Mouse (Mus musculus) midbrain, embryonic 11.5 days (tissue): ENCODE data around the gene Gm20741. TPM values are rescaled to one million over a fixed set of nuclear protein-coding genes. Genes with fewer than 3 reads are reported as not detected.

Experiments used
- ATAC-seq: fragments of 200-750 bp; cut with Nextera tagmentation; 2 replicates; pipeline ENCODE4 v1.8.0; 2017; ENCODE audit warnings: moderate TSS enrichment, moderate library complexity; ENCODE audit not compliant: low FRiP score
- DNase-seq: peaks from one replicate; pipeline ENCODE4 v3.0.0; 2015; ENCODE audit warnings: low spot score; ENCODE audit errors: missing footprints
- H3K27ac ChIP-seq: fragments of 300-500 bp; sonication (generic); 2 replicates; pipeline ENCODE4 v1.5.1; 2014; ENCODE audit warnings: low read depth, low read length
- H3K27me3 ChIP-seq: fragments of 300-500 bp; sonication (generic); 2 replicates; pipeline ENCODE4 v1.6.1; 2014; ENCODE audit warnings: mild to moderate bottlenecking, low read length, moderate library complexity, mixed read lengths; ENCODE audit not compliant: control insufficient read depth, insufficient read depth
- H3K36me3 ChIP-seq: fragments of 300-500 bp; sonication (generic); 2 replicates; pipeline ENCODE4 v1.6.1; 2014; ENCODE audit warnings: mild to moderate bottlenecking, low read length, moderate library complexity, mixed read lengths; ENCODE audit not compliant: control insufficient read depth, insufficient read depth
- H3K4me1 ChIP-seq: fragments of 300-500 bp; sonication (generic); 2 replicates; pipeline ENCODE4 v1.6.1; 2014; ENCODE audit warnings: low read length; ENCODE audit not compliant: control insufficient read depth, insufficient read depth
- H3K4me2 ChIP-seq: fragments of 300-500 bp; sonication (generic); 2 replicates; pipeline ENCODE4 v1.6.1; 2014; ENCODE audit warnings: mild to moderate bottlenecking, moderate library complexity
- H3K4me3 ChIP-seq: fragments of 300-500 bp; sonication (generic); 2 replicates; pipeline ENCODE4 v1.5.1; 2014; ENCODE audit warnings: low read depth, low read length
- H3K9ac ChIP-seq: fragments of 300-500 bp; sonication (generic); 2 replicates; pipeline ENCODE4 v1.6.1; 2014; ENCODE audit warnings: low read length
- H3K9me3 ChIP-seq: fragments of 300-500 bp; sonication (generic); 2 replicates; pipeline ENCODE4 v1.6.1; 2016; ENCODE audit warnings: low read length; ENCODE audit not compliant: control insufficient read depth
- WGBS: fragments of 180-500 bp; shearing (Covaris S2); extraction: QIAGEN DNeasy Blood & Tissue Kit; methylation state at CpG from one replicate; pipeline ENCODE4 v1.1.7; 2014; 5-methylcytosine and 5-hydroxymethylcytosine counted together
- polyA plus RNA-seq: library from polyadenylated mRNA; unstranded; fragments of >200 nt; fragmentation: Nextera tagmentation; extraction: Ambion mirVana; gene quantifications from 2 replicates; pipeline ENCODE4 v1.2.1, GENCODE M21; 2014

The Gm20741 gene
- polyA plus RNA-seq, 1 experiment from 2014 or later, result not detected

DNA sequence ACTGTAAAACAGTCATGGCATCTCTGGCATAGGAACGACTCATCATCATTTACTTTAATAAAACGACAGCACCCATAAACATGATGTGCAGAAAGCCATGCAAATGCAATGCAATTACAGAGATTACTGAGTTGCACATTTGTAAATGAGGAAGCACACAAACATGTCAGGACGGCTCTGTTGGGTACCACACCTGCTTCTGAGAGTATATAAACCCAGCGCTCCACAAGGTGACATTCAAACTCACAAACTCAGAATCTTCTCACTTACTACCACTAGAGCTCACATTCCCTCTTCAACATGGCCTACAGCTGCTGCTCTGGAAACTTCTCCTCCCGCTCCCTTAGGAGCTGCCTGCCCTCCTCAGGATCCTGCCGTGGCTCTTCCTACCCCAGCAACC, 34.4 kb downstream of the Gm20741 start, which contains the start of gene Gm5965:
Gene Gm5965 (plus strand): TSS at position 301 of the 400 bp plus-strand sequence.
- WGBS, result 89% methylated on average over 5 of the region's 6 CpGs
- Histone ChIP-seq H3K27me3 (no peaks in the 10 kb centered on the region), H3K9ac (no peak within 1 kb of the TSS), H3K4me2 (no peak within 1 kb of the TSS), H3K36me3 (no peaks in the 10 kb centered on the region), H3K27ac (no peak within 1 kb of the TSS), H3K9me3 (no peaks in the 10 kb centered on the region), H3K4me1 (no peaks in the 10 kb centered on the region), H3K4me3 (no peak within 1 kb of the TSS)
- ATAC-seq (no peak), DNase-seq (no peak)

DNA sequence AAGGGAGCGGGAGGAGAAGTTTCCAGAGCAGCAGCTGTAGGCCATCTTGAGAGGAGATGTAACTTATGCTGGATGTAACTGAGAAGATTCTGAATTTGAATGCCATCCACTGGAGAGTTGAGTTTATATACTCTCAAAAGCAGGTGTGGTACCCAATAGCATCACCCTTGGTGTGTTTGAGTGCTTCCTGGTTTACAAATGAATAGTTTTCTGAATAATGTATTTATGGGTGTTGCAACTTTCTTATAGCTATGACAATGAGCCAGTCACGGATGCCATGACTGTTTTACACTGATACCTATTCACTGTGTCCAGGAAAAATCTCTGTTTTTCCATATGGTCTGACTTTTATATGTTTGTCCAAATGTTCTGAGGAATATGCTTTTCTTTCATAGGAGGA, 37.9 kb downstream of the Gm20741 start, which contains the start of gene 2310057N15Rik:
Gene 2310057N15Rik (minus strand): TSS at position 101 of the 400 bp plus-strand sequence.
- no peaks in the 10 kb centered on the region for H3K9me3 ChIP-seq
- DNase-seq, result no peak
- no peaks in the 10 kb centered on the region for H3K4me1 ChIP-seq
- WGBS, result 74% methylated on average over 2 of the region's 2 CpGs
- no peak within 1 kb of the TSS for H3K4me2 ChIP-seq
- no peak for ATAC-seq
- no peak within 1 kb of the TSS for H3K9ac ChIP-seq
- no peaks in the 10 kb centered on the region for H3K36me3 ChIP-seq
- no peak within 1 kb of the TSS for H3K27ac ChIP-seq
- no peak within 1 kb of the TSS for H3K4me3 ChIP-seq
- no peaks in the 10 kb centered on the region for H3K27me3 ChIP-seq

Other genes with a start within 250 kb of the Gm20741 start
- gene Cldn8, start 249.0 kb downstream of the Gm20741 start, polyA plus RNA-seq, result 0.37 and 0.38 TPM in 2 replicates
- gene Krtap24-1, start 199.9 kb downstream of the Gm20741 start, polyA plus RNA-seq, result not detected in 2 replicates
- not detected in 2 replicates for gene 2310079G19Rik, start 184.6 kb downstream of the Gm20741 start, polyA plus RNA-seq
- gene Krtap26-1, start 164.4 kb downstream of the Gm20741 start, polyA plus RNA-seq, result not detected in 2 replicates
- not detected in 2 replicates for gene Krtap27-1, start 140.5 kb downstream of the Gm20741 start, polyA plus RNA-seq
- gene 2310061N02Rik, start 104.3 kb downstream of the Gm20741 start, polyA plus RNA-seq, result not detected in 2 replicates
- gene Krtap13-1, start 83.4 kb downstream of the Gm20741 start, polyA plus RNA-seq, result not detected in 2 replicates
- gene Krtap13, start 60.6 kb downstream of the Gm20741 start, polyA plus RNA-seq, result not detected in 2 replicates
- gene 2310034C09Rik, start 53.4 kb downstream of the Gm20741 start, polyA plus RNA-seq, result not detected in 2 replicates
- gene 2310057N15Rik, start 38.0 kb downstream of the Gm20741 start, polyA plus RNA-seq, result not detected in 2 replicates
- gene Gm5965, start 34.3 kb downstream of the Gm20741 start, polyA plus RNA-seq, result not detected in 2 replicates
- not detected in 2 replicates for gene Krtap15, start 8.0 kb upstream of the Gm20741 start, polyA plus RNA-seq
- not detected in 2 replicates for gene Krtap14, start 13.9 kb upstream of the Gm20741 start, polyA plus RNA-seq
- not detected in 2 replicates for gene Krtap19-1, start 57.2 kb upstream of the Gm20741 start, polyA plus RNA-seq
- gene Krtap19-2, start 62.0 kb upstream of the Gm20741 start, polyA plus RNA-seq, result not detected in 2 replicates
- not detected in 2 replicates for gene Krtap19-3, start 65.8 kb upstream of the Gm20741 start, polyA plus RNA-seq
- not detected in 2 replicates for gene Krtap19-4, start 72.9 kb upstream of the Gm20741 start, polyA plus RNA-seq
- gene Krtap19-5, start 84.2 kb upstream of the Gm20741 start, polyA plus RNA-seq, result not detected in 2 replicates
- gene Krtap19-9b, start 120.0 kb upstream of the Gm20741 start, polyA plus RNA-seq, result not detected in 2 replicates
- gene Krtap16-3, start 150.7 kb upstream of the Gm20741 start, polyA plus RNA-seq, result not detected in 2 replicates
- not detected in 2 replicates for gene Krtap22-2, start 198.5 kb upstream of the Gm20741 start, polyA plus RNA-seq
- gene Gm10229, start 203.1 kb upstream of the Gm20741 start, polyA plus RNA-seq, result not detected in 2 replicates
- gene Krtap6-1, start 219.5 kb upstream of the Gm20741 start, polyA plus RNA-seq, result not detected in 2 replicates
- gene Gm10228, start 229.3 kb upstream of the Gm20741 start, polyA plus RNA-seq, result not detected in 2 replicates
- not detected in 2 replicates for gene Krtap6-5, start 235.7 kb upstream of the Gm20741 start, polyA plus RNA-seq